Mouse (Mus musculus): Measurements from ENCODE around the gene Hddc2.

DNA sequence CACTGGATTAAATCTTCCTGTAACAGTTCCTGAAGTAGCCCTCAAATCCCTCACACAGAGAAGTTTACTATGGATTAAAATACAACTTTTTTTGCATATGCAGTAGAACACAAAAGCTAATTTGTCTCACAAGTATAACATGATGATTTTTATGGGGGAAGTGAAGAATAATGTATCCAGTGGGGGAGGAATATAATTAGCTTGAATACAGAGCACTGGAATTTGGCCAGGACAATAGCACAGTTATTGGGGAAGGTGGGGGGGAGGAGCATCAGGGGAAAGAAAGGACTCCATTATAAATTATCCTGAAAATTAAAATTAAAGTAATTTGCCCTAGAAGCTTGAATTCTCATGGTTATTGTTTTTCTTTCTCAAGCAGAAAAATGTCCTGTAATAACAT, 25.4 kb upstream of the Hddc2 start:
- no peak for TF ChIP-seq CTCF (conservative IDR thresholded peaks at IDR 0.05; ENCODE audit: insufficient read depth, insufficient read length, low read depth, low read length)
- TF ChIP-seq POLR2A (IDR thresholded peaks at IDR 0.05; ENCODE audit: low read depth, low read length), result no peak
